Mouse (Mus musculus): Measurements from ENCODE around the gene Zfp715. TPM values are rescaled to one million over a fixed set of nuclear protein-coding genes. Genes with fewer than 3 reads are reported as not detected.
A peak's percentile ranks its signal among the peaks of the same experiment; 100 is the strongest.
"Not testable (repeated sequence)": the region's sequence is repeated elsewhere in the genome, so short reads cannot be mapped to it uniquely, and the experiment has no call there.

Gene Zfp715
- 15.3 and 16.2 TPM in 2 replicates for polyA plus RNA-seq (2016; fragmentation: Nextera tagmentation; extraction: Ambion mirVana)

DNA sequence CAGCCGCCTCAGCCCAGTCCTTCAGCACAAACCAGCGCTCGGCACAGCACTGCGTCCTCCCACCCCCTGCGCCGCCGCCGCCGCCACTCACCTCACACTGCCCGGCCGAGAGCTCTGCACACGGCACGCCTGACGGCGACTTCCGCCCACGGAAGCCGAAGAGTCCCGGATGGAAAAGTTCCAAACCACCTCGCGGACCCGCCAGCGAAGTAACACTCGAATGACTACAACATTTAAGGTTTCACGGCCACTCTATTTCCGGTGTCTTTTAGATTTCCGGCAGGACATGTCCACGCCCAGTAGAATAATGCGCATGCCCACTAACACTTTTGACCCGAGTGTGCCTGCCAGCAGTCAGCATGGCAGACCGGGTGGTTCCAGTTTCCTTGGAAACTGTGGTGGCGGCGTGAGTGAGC is at the start of gene Zfp715:
Gene Zfp715 (minus strand): TSS at position 282 of the 416 bp plus-strand sequence.
- Histone ChIP-seq H3K9me3 (no peaks in the 10 kb centered on the region), H3K27me3 (no peaks in the 10 kb centered on the region), H3K36me3 (peaks cover 22% of the 10 kb centered on the region), H3K4me3 (peak within 1 kb of the TSS; percentile 78), H3K4me1 (peaks cover 15% of the 10 kb centered on the region), H3K4me2 (replicated peaks) (peak within 1 kb of the TSS; percentile 81), H3K9ac (replicated peaks) (peak within 1 kb of the TSS; percentile 76), H3K27ac (replicated peaks) (peak within 1 kb of the TSS; percentile 86)
- ATAC-seq (ENCODE audit: low FRiP score, low read depth) = peak; percentile 97
- 0% methylated on average over 33 of the region's 33 CpGs for WGBS

DNA sequence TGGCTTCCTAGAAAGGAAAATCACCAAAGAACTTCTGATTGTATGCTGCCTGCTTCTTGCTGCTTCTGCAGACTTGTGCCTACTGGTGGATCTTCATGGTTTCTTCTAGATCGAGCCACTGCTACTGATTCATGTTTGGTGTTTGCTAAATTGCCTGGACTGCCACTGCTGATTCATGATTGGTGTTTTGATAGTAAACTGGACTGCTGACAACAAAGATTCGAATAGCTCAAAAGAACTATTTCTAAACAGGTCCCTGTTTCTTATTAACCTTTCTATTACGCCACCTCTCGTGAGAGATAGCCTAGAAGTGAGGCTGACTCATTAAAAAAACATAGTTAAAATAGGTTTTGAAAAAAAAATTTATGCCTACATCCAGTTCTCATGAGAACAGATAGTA is 48.9 kb upstream of the Zfp715 start:
- H3K27me3 ChIP-seq = no peaks in the 10 kb centered on the region
- ATAC-seq (ENCODE audit: low FRiP score, low read depth) = no peak
- no peak overlapping the region for H3K4me3 ChIP-seq
- H3K27ac ChIP-seq (replicated peaks) = no peak overlapping the region
- no peaks in the 10 kb centered on the region for H3K4me1 ChIP-seq
- H3K9ac ChIP-seq (replicated peaks) = no peak overlapping the region
- no peaks in the 10 kb centered on the region for H3K36me3 ChIP-seq
- H3K9me3 ChIP-seq = 0 out of 2 replicates have a peak, but pooled peaks cover 2% of the 10 kb centered on the region
- H3K4me2 ChIP-seq (replicated peaks) = no peak overlapping the region
- 80% methylated on average over 4 of the region's 4 CpGs for WGBS

DNA sequence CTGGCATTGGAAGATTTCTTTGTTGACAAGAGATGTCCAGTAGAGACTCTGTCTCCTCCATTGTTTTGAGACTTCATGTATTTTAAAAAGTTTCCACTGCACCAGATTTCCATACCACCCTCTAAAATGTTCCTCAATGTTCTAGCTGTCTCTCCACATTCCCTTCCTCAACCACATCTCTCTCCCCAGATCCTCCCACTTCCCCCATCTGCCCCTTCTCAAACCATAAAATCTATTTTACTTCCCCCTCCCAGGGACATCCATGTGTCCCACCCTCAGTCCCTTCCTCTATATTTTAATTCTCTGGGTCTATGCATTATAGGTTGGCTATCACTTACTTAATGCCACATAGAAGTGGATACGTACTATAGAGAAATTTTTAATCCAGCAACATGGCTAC is 48.3 kb upstream of the Zfp715 start:
- Histone ChIP-seq H3K36me3 (no peaks in the 10 kb centered on the region), H3K9ac (replicated peaks) (no peak overlapping the region), H3K4me3 (no peak overlapping the region), H3K4me2 (replicated peaks) (no peak overlapping the region), H3K9me3 (no peaks in the 10 kb centered on the region), H3K27ac (replicated peaks) (no peak overlapping the region), H3K4me1 (no peaks in the 10 kb centered on the region), H3K27me3 (no peaks in the 10 kb centered on the region)
- WGBS = 81% methylated on average over 1 of the region's 1 CpGs
- ATAC-seq (ENCODE audit: low FRiP score, low read depth) = no peak

DNA sequence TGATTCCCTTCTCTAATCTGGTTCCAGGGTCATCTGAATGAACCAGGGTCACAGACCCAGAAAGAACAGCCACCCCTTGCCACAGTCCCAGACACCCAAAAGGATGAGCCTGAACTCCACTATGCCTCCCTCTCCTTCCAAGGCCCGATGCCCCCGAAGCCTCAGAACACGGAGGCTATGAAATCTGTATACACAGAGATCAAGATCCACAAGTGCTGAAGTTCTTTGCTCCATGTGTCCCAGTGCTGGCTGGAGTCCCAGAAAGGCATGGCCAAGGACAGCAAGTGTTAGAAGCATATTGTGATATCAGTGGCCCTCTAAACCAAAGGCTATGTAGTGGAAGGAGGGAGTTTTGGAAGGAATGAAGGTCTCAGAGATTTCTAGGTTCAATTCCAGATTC is 45.5 kb upstream of the Zfp715 start:
- no peak overlapping the region for H3K4me2 ChIP-seq (replicated peaks)
- no peaks in the 10 kb centered on the region for H3K36me3 ChIP-seq
- H3K9ac ChIP-seq (replicated peaks) = no peak overlapping the region
- no peak for ATAC-seq (ENCODE audit: low FRiP score, low read depth)
- H3K27me3 ChIP-seq = no peaks in the 10 kb centered on the region
- no peak overlapping the region for H3K27ac ChIP-seq (replicated peaks)
- 89% methylated on average over 3 of the region's 3 CpGs for WGBS
- peaks cover 6% of the 10 kb centered on the region for H3K4me1 ChIP-seq
- H3K9me3 ChIP-seq = no peaks in the 10 kb centered on the region
- H3K4me3 ChIP-seq = no peak overlapping the region

DNA sequence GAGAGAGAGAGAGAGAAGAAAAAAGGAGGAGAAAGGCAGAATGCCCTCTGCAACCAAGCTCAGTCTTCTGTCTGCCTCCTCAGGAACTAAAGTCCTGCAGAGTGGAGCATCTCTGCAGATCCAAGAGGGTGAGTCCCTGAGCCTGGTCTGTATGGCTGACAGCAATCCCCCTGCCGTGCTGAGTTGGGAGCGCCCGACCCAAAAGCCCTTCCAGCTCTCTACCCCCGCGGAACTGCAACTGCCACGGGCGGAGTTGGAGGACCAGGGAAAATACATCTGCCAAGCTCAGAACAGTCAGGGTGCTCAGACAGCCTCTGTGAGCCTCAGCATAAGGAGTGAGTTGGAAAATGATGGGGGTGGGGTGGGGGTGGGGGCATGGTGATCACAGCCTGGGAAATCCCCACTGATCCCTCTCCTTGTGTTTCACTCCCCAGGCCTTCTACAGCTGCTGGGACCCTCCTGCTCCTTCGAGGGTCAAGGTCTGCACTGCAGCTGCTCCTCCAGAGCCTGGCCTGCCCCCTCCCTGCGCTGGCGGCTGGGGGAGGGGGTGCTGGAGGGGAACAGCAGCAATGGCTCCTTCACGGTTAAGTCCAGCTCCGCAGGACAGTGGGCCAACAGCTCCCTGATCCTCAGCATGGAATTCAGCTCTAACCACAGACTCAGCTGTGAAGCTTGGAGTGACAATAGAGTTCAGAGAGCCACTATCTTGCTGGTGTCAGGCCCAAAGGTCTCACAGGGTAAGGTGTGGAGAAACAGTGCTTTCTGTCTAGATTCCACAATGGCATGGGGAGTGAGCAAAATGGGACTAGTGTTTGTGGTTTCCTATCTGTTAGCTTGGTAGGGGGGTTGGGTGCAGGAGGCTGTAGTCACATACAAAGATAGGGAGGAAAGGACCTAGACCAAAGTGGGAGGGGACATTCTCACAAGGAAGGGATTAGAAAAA is 42.1 kb upstream of the Zfp715 start:
- Histone ChIP-seq H3K4me3 (no peak overlapping the region), H3K27ac (replicated peaks) (no peak overlapping the region; the same call in 1 of the 2 replicates)
- ATAC-seq (ENCODE audit: low FRiP score, low read depth) = peak; percentile 69

DNA sequence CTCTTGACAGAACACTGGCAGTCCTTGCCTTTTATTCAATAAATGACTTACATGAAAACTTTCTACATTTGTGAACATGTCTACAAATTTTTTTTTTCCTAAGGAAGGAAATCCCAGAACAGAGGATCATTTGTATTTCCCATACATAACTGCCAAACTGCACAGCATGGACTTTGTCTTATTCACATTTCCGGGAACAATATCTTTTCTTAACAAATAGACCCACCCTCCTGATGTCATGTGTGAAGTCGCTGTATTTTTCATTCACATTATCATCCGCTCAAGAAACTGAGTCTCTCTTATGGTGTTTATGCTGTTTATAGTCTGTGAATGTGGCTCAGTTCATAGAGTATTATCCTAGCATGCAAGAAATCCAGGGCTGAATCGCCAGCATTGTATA is 40.7 kb upstream of the Zfp715 start:
- H3K36me3 ChIP-seq = no peaks in the 10 kb centered on the region
- no peak overlapping the region for H3K4me2 ChIP-seq (replicated peaks)
- H3K27ac ChIP-seq (replicated peaks) = no peak overlapping the region
- H3K9me3 ChIP-seq = no peaks in the 10 kb centered on the region
- ATAC-seq (ENCODE audit: low FRiP score, low read depth) = no peak
- H3K9ac ChIP-seq (replicated peaks) = no peak overlapping the region
- WGBS = 83% methylated on average over 4 of the region's 4 CpGs
- no peak overlapping the region for H3K4me3 ChIP-seq
- no peaks in the 10 kb centered on the region for H3K27me3 ChIP-seq
- H3K4me1 ChIP-seq = peaks cover 6% of the 10 kb centered on the region

More for the DNA sequence above, 42.1 kb upstream of the Zfp715 start:
- H3K4me2 ChIP-seq (replicated peaks) = peak overlapping the region; percentile 36
- H3K4me1 ChIP-seq = peaks cover 6% of the 10 kb centered on the region
- 6% methylated on average over 12 of the region's 12 CpGs for WGBS
- H3K36me3 ChIP-seq = no peaks in the 10 kb centered on the region
- H3K9ac ChIP-seq (replicated peaks) = no peak overlapping the region; the same call in 1 of the 2 replicates
- H3K9me3 ChIP-seq = no peaks in the 10 kb centered on the region
- H3K27me3 ChIP-seq = no peaks in the 10 kb centered on the region

DNA sequence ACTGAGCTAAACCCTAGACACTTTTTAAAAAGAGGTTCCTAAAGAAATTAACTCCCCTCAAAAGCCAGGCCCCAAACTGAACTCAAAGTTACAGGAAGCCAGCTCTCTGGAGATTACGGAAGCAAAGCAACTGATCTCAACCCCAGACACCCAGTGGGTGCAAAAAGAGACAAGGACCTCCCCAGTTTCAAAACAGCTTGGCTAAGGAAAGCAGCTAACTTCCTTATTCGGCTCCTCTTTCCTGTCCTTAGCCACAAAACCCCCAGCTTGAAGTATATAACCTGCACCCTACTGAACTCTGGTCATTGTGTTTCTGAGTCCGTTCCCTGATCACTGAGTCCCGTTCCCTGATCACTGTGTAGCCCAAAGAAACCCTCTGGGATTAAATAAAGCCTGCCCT is 40.0 kb upstream of the Zfp715 start:
- Histone ChIP-seq H3K27ac (replicated peaks) (no peak overlapping the region), H3K9me3 (no peaks in the 10 kb centered on the region), H3K9ac (replicated peaks) (no peak overlapping the region), H3K4me2 (replicated peaks) (no peak overlapping the region), H3K36me3 (no peaks in the 10 kb centered on the region), H3K4me3 (no peak overlapping the region), H3K4me1 (peaks cover 6% of the 10 kb centered on the region), H3K27me3 (no peaks in the 10 kb centered on the region)
- ATAC-seq (ENCODE audit: low FRiP score, low read depth) = no peak
- 67% methylated on average over 4 of the region's 4 CpGs for WGBS

DNA sequence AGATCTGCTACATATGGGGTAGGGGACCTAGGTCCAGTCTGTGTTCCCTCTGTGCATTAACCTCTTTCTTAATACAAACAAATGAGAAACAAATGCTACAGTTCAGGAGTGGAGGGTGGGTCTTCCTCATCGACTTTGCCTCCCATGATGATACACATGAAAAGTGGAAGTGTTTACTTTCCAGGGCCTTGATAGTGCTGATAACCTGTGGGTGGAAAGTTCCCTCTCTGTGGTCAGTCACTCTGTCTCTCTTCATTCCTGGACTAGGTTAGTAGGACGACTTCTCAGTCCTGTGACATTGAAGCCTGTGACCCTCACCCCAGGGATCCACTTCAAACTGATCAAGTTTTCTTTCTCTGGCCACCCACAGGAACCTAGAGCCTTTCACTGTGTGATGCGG is 38.1 kb upstream of the Zfp715 start, which contains the start of gene Siglecf:
Gene Siglecf (plus strand): TSS at position 188 of the 400 bp plus-strand sequence.
- Histone ChIP-seq H3K4me2 (replicated peaks) (no peak within 1 kb of the TSS), H3K9me3 (no peaks in the 10 kb centered on the region), H3K27ac (replicated peaks) (no peak within 1 kb of the TSS), H3K27me3 (no peaks in the 10 kb centered on the region), H3K9ac (replicated peaks) (no peak within 1 kb of the TSS), H3K36me3 (no peaks in the 10 kb centered on the region), H3K4me1 (peaks cover 6% of the 10 kb centered on the region), H3K4me3 (no peak within 1 kb of the TSS)
- no peak for ATAC-seq (ENCODE audit: low FRiP score, low read depth)
- WGBS = 73% methylated on average over 3 of the region's 3 CpGs

DNA sequence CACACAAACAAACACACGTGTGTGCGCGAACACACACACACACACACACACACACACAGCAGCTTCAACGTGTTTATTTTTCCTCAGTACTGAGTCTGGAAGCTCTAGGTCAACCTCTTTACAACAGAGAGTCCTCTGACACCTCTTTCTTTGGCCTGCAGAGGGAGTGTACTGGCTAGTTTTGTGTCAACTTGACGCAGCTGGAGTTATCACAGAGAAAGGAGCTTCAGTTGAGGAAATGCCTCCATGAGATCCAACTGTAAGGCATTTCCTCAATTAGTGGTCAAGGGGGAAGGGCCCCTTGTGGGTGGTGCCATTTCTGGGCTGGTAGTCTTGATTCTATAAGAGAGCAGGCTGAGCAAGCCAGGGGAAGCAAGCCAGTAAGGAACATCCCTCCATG is 36.5 kb upstream of the Zfp715 start:
- ATAC-seq (ENCODE audit: low FRiP score, low read depth); H3K36me3 ChIP-seq; H3K9ac ChIP-seq (replicated peaks); H3K4me1 ChIP-seq; H3K4me3 ChIP-seq; H3K27me3 ChIP-seq; H3K9me3 ChIP-seq; H3K4me2 ChIP-seq (replicated peaks); H3K27ac ChIP-seq (replicated peaks): not testable (repeated sequence)
- 78% methylated on average over 5 of the region's 5 CpGs for WGBS

DNA sequence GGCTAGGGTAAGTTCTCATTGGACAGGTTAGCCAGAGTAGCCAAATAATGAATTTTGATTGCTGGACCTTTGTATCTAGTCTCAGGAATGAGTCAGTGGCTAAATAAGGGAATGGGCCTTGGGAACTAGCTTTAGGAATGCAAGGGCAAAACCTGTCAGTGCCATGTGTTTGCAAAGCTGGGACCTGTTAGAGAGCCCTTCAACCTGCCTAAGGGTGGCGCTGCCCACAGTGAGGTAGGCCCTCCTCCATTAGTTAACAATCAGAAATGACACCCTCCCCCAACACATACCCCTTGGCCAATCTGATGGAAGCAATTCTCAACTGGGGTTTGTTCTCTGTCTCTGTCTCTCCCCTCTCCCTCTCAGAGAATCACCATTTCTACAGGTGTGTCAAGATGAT is 33.5 kb upstream of the Zfp715 start:
- Histone ChIP-seq H3K4me3 (no peak overlapping the region), H3K36me3 (no peaks in the 10 kb centered on the region), H3K4me1 (no peaks in the 10 kb centered on the region), H3K4me2 (replicated peaks) (no peak overlapping the region), H3K27me3 (no peaks in the 10 kb centered on the region), H3K9me3 (no peaks in the 10 kb centered on the region), H3K9ac (replicated peaks) (no peak overlapping the region), H3K27ac (replicated peaks) (no peak overlapping the region)
- no peak for ATAC-seq (ENCODE audit: low FRiP score, low read depth)
- WGBS = 89% methylated on average over 1 of the region's 1 CpGs

DNA sequence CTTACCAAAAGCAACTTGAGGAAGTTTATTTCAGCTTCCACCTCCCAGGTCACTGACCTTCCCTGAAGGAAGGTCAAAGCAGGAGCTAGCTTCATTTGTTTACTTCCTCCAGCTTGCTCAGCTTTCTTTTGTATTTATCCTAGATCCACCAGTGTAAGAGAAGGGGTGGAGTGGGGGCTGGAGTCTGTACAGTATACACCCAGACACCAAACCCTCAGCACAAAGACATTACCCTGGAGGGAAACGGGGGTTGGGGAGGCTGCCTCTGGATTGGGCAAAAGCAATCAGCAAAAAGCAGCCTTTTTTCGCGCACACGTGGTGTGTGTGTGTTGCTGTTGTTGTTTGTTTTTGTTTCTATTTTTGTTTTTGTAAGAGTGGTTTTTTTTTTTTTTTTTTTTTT is 33.1 kb upstream of the Zfp715 start:
- Histone ChIP-seq H3K27me3 (no peaks in the 10 kb centered on the region), H3K36me3 (no peaks in the 10 kb centered on the region), H3K4me3 (no peak overlapping the region), H3K9ac (replicated peaks) (no peak overlapping the region), H3K4me1 (no peaks in the 10 kb centered on the region), H3K27ac (replicated peaks) (no peak overlapping the region), H3K4me2 (replicated peaks) (no peak overlapping the region), H3K9me3 (no peaks in the 10 kb centered on the region)
- 76% methylated on average over 4 of the region's 4 CpGs for WGBS
- ATAC-seq (ENCODE audit: low FRiP score, low read depth) = no peak

DNA sequence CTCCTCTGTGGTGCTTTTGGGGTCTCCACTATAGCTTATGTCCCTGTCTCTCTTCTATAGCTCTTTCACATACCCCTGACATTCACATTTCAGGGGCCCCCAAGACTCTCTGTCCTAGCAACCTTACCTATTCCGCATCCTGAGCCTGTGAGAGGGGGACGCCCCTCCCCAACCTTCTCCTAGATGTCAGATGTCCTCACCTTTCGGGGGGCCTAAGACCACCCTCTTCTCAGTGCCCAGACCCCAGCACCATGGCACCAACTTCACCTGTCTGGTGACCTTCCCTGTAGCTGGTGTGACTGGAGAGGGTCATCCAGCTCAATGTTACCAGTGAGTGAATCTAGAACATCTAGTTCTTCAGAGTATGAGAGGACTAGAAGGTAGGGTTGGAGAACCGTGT is 31.4 kb upstream of the Zfp715 start:
- no peak overlapping the region for H3K9ac ChIP-seq (replicated peaks)
- H3K9me3 ChIP-seq = no peaks in the 10 kb centered on the region
- H3K4me1 ChIP-seq = no peaks in the 10 kb centered on the region
- no peak for ATAC-seq (ENCODE audit: low FRiP score, low read depth)
- no peaks in the 10 kb centered on the region for H3K36me3 ChIP-seq
- H3K4me3 ChIP-seq = no peak overlapping the region
- WGBS = 86% methylated on average over 4 of the region's 4 CpGs
- no peak overlapping the region for H3K27ac ChIP-seq (replicated peaks)
- H3K27me3 ChIP-seq = no peaks in the 10 kb centered on the region
- H3K4me2 ChIP-seq (replicated peaks) = no peak overlapping the region
